Mouse (Mus musculus) Muller cell, postnatal 12 days (primary cell): ENCODE measurements around the gene Fgfr2.

Experiments
- DNase-seq: peaks from one replicate; pipeline ENCODE4 v3.0.0-alpha.2; 2015; ENCODE audit errors: inconsistent ontology term

The Fgfr2 gene

DNA sequence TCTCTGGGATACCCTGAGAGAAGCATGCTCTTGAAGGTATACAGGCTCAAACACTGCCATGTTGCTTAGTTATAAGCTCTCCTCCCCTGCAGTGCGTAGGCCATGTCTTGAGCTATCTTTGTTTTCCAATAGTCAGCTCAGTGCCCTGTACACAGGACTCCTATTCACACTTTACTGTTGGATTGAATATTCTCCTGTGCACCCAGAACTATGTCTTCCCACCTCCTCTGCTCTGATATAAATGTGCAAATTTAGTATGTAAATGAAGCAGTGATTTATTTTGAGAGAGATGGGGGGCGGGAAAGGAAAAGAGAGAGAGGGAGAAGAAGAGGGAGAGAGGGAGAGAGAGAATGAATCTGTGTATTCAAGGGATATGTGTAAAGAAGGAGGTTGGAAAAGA is 1267.5 kb downstream of the Fgfr2 start:
- no peak for DNase-seq

- DNase-seq: peak; percentile 50
Observed at GRCm38 (mm10) chr7:131850579-131850978, 1272.6 kb downstream of the Fgfr2 start.

DNA sequence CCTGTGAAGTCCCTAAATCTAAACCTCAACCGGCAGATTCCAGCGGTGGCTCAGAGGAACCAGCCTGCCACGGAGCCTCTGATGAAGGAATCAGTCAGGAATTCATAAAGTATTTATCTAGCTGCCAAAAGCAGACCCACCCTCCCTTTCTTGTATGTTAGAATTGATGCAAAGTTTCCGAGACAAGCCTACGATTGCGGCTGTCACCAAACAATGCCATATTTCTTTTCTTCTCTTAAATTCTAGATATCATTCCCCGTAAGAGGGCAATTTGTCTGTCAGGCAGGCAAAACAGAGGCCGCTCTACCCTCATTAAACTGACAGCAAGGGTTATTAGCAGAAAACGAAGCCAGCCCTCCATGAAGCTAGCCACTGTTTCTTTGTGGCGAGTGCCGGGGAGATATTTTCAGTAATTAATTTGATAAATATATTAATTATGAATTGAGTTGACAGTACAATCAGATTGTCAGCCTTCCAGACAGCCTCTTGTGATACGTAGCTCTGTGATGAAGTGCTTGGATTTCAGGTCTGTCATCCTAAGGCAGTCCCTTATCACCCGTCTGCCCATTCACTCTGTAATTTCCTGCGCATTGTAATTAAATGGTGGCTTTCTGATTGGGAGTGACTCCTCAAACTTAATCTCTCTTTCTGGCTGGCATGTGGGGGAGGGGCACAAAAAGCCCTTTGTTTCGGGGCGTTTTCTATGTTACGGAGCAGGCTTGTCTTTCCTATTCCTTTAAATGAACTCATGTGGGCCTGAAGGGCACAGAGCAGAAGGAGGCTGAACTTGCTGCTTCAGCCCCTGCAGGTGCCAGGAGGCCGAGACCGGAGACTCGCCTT is 1276.9 kb downstream of the Fgfr2 start:
- peak; percentile 87 for DNase-seq

DNA sequence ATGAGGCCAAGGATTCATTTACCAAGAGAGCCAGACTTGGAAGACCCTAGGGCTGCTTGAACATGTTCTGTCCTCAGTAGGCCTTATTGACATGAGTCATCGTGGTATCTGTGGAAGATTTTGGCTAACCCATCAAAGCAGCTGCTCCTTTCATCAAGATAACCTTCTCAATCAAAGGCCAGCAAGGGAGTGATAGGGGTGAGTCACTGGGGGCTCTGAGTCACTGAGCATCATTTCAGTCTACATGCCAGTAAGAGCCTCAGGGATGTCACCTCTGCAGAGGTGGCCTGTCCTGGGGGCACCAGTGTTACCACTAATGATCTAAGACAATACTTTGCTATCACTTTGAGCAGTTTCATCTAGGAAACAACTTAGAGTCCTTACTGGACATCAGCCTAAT is 1292.9 kb downstream of the Fgfr2 start:
- DNase-seq: peak; percentile 12

GRCm38 (mm10) chr7:131826811-131827210 is 1296.3 kb downstream of the Fgfr2 start:
- DNase-seq: no peak

DNA sequence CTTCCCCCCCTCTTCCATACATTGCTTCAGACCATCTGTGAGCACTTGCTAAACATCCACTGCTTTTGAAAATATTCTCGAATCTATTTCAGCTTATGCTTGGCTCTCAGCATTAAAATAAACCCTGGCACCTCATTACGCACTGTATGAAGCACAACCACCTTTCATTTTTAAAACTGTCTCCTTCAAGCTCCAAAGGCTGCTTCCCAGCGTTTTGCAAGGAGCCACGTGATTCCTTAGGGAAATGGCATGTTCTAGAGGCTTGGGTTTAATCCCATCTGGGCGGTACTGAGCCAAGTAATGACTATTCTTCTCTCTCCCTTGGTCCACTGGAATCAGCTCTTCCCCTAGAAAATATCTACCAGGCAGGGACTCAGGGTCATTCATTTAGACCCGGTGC is 1305.2 kb downstream of the Fgfr2 start:
- no peak for DNase-seq

DNA sequence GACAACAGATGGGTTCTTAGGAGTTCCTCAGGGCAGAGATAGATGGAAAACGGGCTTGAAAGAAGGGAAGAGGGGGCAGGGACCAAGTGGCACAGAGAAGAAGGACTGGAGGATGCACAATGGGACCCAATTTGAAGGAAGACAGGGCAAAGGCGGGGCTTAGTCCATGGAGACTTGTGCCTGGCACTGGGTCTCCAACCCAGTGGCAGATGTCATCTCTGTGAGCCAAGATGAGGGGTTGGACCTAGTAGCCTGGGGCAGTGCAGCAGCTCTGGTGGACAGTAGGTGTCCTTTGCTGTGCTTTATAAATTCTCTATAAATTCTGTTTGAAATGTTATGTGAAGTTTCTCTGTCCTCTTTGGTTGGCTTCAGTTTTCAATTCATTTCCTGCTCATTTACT is 1306.5 kb downstream of the Fgfr2 start:
- no peak for DNase-seq

DNA sequence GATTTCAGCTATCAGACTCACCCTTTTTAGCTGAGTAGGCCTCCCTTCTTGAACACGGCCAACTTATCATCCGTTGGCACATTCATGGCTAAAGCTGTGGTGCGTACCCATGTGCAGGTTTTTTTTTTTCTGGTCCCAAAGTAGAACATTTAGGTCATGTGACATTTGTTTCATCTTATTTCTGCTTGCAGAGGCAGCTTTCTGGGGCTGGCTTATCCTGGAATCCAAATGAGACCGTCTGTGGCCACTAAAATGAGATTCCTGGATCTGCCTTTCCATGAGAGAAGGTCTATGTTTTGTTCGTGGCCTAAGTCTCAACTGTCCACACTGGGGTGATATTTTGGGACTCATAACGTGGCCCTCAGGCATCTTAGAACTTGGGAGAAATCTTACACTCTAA is 1311.0 kb downstream of the Fgfr2 start:
- DNase-seq: no peak

GRCm38 (mm10) chr7:131810916-131811315 is 1312.2 kb downstream of the Fgfr2 start:
- no peak for DNase-seq

DNA sequence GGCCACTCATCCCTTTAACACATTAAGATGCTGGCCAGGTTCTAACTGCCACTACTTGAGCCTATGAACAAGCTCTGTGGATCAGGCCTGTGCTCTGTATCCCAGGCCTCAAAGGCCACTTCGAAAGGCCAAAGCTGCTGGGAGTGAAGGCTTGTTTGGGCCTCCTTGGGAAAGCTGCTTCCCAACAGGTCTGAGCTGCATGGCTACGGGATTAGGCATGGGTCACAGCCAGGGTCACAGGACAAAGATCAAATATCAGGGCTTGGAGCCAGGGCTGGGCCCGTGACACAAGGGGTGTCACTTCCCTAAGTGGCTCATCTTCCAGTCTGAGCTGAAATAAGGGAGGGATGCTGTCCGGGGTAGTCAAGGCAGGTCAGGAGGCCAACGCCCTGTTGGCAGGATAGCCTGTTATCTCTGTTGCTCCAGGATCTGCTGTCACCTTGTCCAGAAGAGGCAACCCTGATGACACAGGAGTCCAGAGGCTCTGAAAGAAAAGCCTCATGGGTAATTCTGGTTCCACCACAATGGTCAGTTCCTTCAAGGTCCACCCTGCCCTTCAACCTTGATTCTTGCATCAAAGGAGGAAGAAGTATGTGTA is 1313.5 kb downstream of the Fgfr2 start:
- no peak for DNase-seq

DNA sequence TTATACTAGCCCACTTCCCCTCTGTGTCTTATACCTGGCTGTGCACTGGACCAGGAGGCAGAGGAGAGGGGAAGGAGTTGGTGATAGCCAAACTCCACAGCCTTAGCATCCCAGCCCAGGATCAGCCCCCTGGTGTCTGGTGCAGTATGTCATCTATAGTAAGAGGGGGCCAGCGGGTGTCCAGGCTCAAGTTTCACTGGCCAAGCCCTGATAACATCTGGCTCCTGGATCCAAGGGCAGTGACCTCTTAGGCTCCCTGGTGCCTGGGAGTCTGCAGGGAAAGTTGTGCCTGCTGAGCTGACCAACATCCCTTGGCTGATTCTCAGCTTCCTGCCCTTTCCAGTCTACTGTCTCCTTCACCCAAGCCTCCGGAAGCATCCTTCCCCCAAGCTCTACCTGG is 1315.9 kb downstream of the Fgfr2 start:
- DNase-seq: no peak

DNA sequence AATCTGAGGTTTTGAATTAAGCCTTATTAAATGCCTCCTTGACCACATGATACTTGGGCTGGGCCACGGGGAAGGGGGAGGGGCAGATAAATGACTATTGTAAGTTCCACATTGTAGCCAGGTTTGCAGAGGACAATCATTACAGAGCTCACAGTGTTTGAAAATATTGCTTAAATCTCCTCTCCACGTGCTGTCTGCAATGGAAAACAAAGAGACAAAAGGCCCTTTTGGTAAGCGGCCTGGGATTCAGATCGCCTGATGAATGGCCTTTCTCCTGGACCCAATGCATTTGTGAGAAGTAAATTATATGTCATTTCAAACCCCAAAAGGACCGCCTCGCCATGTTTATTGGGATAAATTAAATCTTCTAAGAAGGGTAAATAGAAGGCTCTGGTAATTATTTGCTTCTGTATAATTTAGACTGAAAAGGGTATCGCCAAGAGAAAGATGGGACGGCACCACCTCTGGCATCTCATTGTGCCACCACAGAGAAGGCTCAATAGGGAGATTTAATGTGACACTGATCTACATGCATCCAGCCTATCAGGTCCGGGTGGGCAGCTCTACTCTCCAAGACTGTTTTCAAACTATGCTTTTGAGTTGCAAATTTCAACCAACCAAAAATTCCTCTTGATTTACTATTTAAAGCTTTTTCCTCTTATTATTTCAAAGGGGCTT is 1317.5 kb downstream of the Fgfr2 start:
- DNase-seq: no peak

DNA sequence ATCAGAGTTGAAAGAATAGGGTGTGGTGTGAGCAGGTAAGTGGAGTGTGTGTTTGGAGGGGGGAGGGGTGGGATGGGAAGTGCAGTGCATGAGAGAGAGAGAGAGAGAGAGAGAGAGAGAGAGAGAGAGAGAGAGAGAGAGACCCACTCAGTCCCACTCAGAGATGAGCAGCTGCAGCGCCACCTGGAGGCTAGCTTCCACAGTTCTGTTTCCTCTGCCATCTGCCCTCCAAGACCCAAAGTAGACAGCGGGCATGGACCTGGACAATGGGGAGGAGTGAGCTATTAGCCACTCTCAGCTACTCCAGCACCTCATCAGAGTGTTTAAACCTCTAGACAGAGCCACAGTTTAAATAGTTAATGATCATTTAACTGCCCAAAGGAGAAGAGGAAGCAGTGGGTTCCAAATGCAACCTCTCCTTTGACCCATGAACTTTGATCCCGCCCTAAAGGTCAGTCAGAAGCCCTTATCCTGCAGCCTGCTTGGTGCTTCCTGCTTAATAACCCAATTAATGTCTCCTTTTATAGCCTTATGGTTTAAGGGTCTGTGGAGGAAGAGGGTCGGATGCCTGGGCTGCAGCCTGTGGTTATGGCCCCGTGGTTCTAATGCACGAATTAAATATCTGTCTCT is 1322.6 kb downstream of the Fgfr2 start:
- DNase-seq: no peak

DNA sequence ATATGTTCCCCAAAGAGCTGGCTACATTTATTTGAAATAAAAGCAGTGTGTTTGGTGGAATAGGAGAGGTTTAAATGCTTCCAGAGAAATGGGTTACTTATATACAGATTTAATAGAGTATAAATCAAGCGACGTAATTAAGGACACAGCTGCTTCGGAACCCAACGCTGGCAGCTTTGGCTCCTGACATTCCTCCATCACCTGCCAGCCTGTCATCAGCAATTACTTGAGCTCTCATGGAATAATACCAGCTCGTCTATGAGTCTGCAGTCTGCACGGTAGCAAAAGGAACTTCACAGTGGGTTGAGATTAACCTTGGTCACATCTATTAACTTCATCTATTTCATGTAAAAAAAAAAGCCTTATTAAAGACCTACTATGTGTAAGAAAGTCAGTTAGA is 1326.0 kb downstream of the Fgfr2 start:
- DNase-seq: no peak

GRCm38 (mm10) chr7:131788595-131789206 is 1334.4 kb downstream of the Fgfr2 start:
- DNase-seq: no peak

GRCm38 (mm10) chr7:131785721-131786120 is 1337.4 kb downstream of the Fgfr2 start:
- DNase-seq: no peak

DNA sequence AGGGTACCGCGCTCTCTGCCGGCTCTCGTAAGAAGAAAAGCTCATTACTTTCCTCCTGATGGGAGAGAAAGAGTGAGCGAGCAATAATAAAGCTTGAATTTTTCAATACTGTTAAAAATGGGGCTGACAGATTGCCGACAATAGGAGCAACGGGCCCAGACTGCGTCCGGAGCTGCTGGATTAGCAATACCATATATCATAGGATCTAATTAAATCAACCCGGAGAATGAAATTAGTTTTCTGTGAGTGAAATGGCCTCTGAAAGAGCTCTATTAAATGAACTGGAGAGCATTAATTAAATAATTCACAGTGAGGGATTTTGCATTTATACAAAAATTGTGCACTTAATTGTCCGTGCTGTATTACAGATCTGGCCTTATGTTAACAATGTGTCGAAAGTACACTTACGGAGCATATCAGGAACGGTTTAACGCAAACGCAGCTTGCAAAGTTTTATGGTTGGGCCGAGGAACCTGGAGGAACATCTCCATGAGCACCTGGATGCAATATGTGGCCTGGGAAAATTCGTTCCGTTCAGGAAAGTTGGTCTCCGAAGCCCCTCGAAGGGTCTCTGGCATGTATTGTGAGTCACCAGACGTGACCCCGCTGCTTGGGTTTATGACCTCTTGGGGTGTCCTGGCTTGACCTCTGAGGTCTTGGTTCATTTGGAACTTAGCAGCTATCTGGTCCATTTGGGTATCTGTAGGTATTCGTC is 1344.7 kb downstream of the Fgfr2 start:
- DNase-seq: no peak

GRCm38 (mm10) chr7:131777461-131778270 is 1345.5 kb downstream of the Fgfr2 start:
- peak; percentile 42 for DNase-seq

- DNase-seq: no peak
Observed at GRCm38 (mm10) chr7:131776191-131776752, 1346.9 kb downstream of the Fgfr2 start.

DNA sequence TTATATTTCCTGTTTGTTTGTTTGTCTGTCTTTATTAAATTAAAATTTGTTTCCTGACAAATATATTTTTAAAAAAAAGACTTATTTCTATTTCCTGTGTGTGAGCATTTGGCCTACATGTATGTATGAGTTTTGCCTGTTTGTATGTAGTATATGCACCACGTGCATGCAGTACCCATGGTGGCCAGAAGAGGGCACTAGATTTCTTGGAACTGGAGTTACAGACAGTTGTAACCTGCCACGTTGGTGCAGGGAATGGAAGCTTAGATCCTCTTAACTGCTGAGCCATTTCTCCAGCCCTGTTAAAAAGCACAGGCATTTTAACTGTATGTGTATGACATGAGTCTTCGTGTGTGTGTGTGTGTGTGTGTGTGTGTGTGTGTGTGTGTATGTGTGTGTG is 1365.2 kb downstream of the Fgfr2 start:
- no peak for DNase-seq
